Mouse (Mus musculus) heart, adult 11 months (tissue): ENCODE results near the gene Pafah1b2.
A peak's percentile ranks its signal among the peaks of the same experiment; 100 is the strongest.

ENCODE experiments used
- DNase-seq: peaks from one replicate; pipeline ENCODE4 v3.0.0; 2022

Gene Pafah1b2

GRCm38 (mm10) chr9:45976884-45977283, 35.6 kb downstream of the Pafah1b2 start:
- no peak for DNase-seq

- DNase-seq: no peak
Measured at GRCm38 (mm10) chr9:45963577-45963976, 48.9 kb downstream of the Pafah1b2 start.

GRCm38 (mm10) chr9:45961855-45962254, 50.6 kb downstream of the Pafah1b2 start:
- peak; percentile 95 for DNase-seq

- peak; percentile 94 for DNase-seq
Measured at GRCm38 (mm10) chr9:45959661-45960060, 52.8 kb downstream of the Pafah1b2 start.

- DNase-seq: peak; percentile 93
Measured at GRCm38 (mm10) chr9:45958851-45959250, 53.6 kb downstream of the Pafah1b2 start.

- peak; percentile 91 for DNase-seq
Measured at GRCm38 (mm10) chr9:45958023-45958670, 54.3 kb downstream of the Pafah1b2 start.

GRCm38 (mm10) chr9:45955107-45955963, 57.2 kb downstream of the Pafah1b2 start, which contains the start of gene Sidt2:
TSS of gene Sidt2 (minus strand) at chr9:45955258.
- DNase-seq: peak; percentile 99

- DNase-seq: peak; percentile 96
Measured at GRCm38 (mm10) chr9:45954294-45955106, 58.0 kb downstream of the Pafah1b2 start.

- peak; percentile 94 for DNase-seq
Measured at GRCm38 (mm10) chr9:45953511-45954293, 58.8 kb downstream of the Pafah1b2 start.

- peak; percentile 92 for DNase-seq
Measured at GRCm38 (mm10) chr9:45952890-45953289, 59.6 kb downstream of the Pafah1b2 start.

GRCm38 (mm10) chr9:45952057-45952456, 60.4 kb downstream of the Pafah1b2 start:
- no peak for DNase-seq

GRCm38 (mm10) chr9:45946872-45947183, 65.7 kb downstream of the Pafah1b2 start:
- DNase-seq: no peak

- DNase-seq: peak; percentile 91
Measured at GRCm38 (mm10) chr9:45946182-45946871, 66.2 kb downstream of the Pafah1b2 start.

- DNase-seq: peak; percentile 91
Measured at GRCm38 (mm10) chr9:45945721-45946120, 66.8 kb downstream of the Pafah1b2 start.

- peak; percentile 90 for DNase-seq
Measured at GRCm38 (mm10) chr9:45944506-45945400, 67.7 kb downstream of the Pafah1b2 start.

GRCm38 (mm10) chr9:45943628-45944505, 68.6 kb downstream of the Pafah1b2 start:
- DNase-seq: peak; percentile 90

- DNase-seq: no peak
Measured at GRCm38 (mm10) chr9:45942916-45943315, 69.6 kb downstream of the Pafah1b2 start.

GRCm38 (mm10) chr9:45942464-45942863, 70.0 kb downstream of the Pafah1b2 start:
- DNase-seq: peak; percentile 90

GRCm38 (mm10) chr9:45941329-45941888, 71.1 kb downstream of the Pafah1b2 start:
- peak; percentile 92 for DNase-seq
